Mouse (Mus musculus): ENCODE results near the gene Gm17416. TPM values are rescaled to one million over a fixed set of nuclear protein-coding genes. Genes with fewer than 3 reads are reported as not detected.

Gm17416 gene
- polyA plus RNA-seq (2012; ENCODE audit: insufficient read depth, insufficient read length, low replicate concordance, missing spikeins): not detected in 2 replicates

- TF ChIP-seq CTCF (IDR thresholded peaks at IDR 0.05; ENCODE audit: insufficient read depth, low read depth, low read length): no peak
- no peak for TF ChIP-seq POLR2A (IDR thresholded peaks at IDR 0.05; ENCODE audit: insufficient read depth, low read depth, low read length)
- WGBS: 80% methylated on average over 5 of the region's 5 CpGs
- Histone ChIP-seq H3K4me3 (ENCODE audit: insufficient read depth, low read depth, low read length) (no peak within 1 kb of the TSS), H3K4me1 (ENCODE audit: control insufficient read depth, insufficient read depth, low read length) (no peaks in the 10 kb centered on the region), H3K27ac (ENCODE audit: insufficient read depth, low read depth, low read length) (no peak within 1 kb of the TSS)
These were observed at the start of gene Gm17416 for GRCm38 (mm10) chr2:152569038-152569437. Gene Gm17416, plus strand, starts transcription at chr2:152569338.

- Histone ChIP-seq H3K4me1 (ENCODE audit: control insufficient read depth, insufficient read depth, low read length) (no peaks in the 10 kb centered on the region), H3K4me3 (ENCODE audit: insufficient read depth, low read depth, low read length) (no peak within 1 kb of the TSS), H3K27ac (ENCODE audit: insufficient read depth, low read depth, low read length) (no peak within 1 kb of the TSS)
- TF ChIP-seq CTCF (IDR thresholded peaks at IDR 0.05; ENCODE audit: insufficient read depth, low read depth, low read length): no peak
- no peak for TF ChIP-seq POLR2A (IDR thresholded peaks at IDR 0.05; ENCODE audit: insufficient read depth, low read depth, low read length)
- WGBS: 58% methylated on average over 13 of the region's 13 CpGs
These were observed 29.0 kb upstream of the Gm17416 start, which contains the start of gene Defb29 for GRCm38 (mm10) chr2:152539944-152540710. Gene Defb29, minus strand, starts transcription at chr2:152540098.

- WGBS: 86% methylated on average over 9 of the region's 9 CpGs
- no peaks in the 10 kb centered on the region for H3K4me1 ChIP-seq (ENCODE audit: control insufficient read depth, insufficient read depth, low read length)
These were observed 27.2 kb upstream of the Gm17416 start for GRCm38 (mm10) chr2:152541979-152542378.

GRCm38 (mm10) chr2:152542897-152543296 is 26.2 kb upstream of the Gm17416 start:
- Histone ChIP-seq H3K27ac (ENCODE audit: insufficient read depth, low read depth, low read length) (no peak overlapping the region), H3K4me1 (ENCODE audit: control insufficient read depth, insufficient read depth, low read length) (0 out of 2 replicates have a peak, but pooled peaks cover 2% of the 10 kb centered on the region), H3K4me3 (ENCODE audit: insufficient read depth, low read depth, low read length) (no peak overlapping the region)
- TF ChIP-seq CTCF (IDR thresholded peaks at IDR 0.05; ENCODE audit: insufficient read depth, low read depth, low read length) (no peak), POLR2A (IDR thresholded peaks at IDR 0.05; ENCODE audit: insufficient read depth, low read depth, low read length) (no peak)
- WGBS: 83% methylated on average over 2 of the region's 2 CpGs

More at GRCm38 (mm10) chr2:152541979-152542378, 27.2 kb upstream of the Gm17416 start:
- TF ChIP-seq POLR2A (IDR thresholded peaks at IDR 0.05; ENCODE audit: insufficient read depth, low read depth, low read length) (no peak), CTCF (IDR thresholded peaks at IDR 0.05; ENCODE audit: insufficient read depth, low read depth, low read length) (no peak)
- Histone ChIP-seq H3K27ac (ENCODE audit: insufficient read depth, low read depth, low read length) (no peak overlapping the region), H3K4me3 (ENCODE audit: insufficient read depth, low read depth, low read length) (no peak overlapping the region)

GRCm38 (mm10) chr2:152543478-152543877 is 25.7 kb upstream of the Gm17416 start:
- 71% methylated on average over 4 of the region's 4 CpGs for WGBS
- no peak for TF ChIP-seq CTCF (IDR thresholded peaks at IDR 0.05; ENCODE audit: insufficient read depth, low read depth, low read length)
- TF ChIP-seq POLR2A (IDR thresholded peaks at IDR 0.05; ENCODE audit: insufficient read depth, low read depth, low read length): no peak
- Histone ChIP-seq H3K4me3 (ENCODE audit: insufficient read depth, low read depth, low read length) (no peak overlapping the region), H3K4me1 (ENCODE audit: control insufficient read depth, insufficient read depth, low read length) (0 out of 2 replicates have a peak, but pooled peaks cover 2% of the 10 kb centered on the region), H3K27ac (ENCODE audit: insufficient read depth, low read depth, low read length) (no peak overlapping the region)

- 19% methylated on average over 4 of the region's 4 CpGs for WGBS
- TF ChIP-seq CTCF (IDR thresholded peaks at IDR 0.05; ENCODE audit: insufficient read depth, low read depth, low read length) (0 out of 2 replicates have a peak, but pooled peaks have one; percentile 11), POLR2A (IDR thresholded peaks at IDR 0.05; ENCODE audit: insufficient read depth, low read depth, low read length) (no peak)
- Histone ChIP-seq H3K4me3 (ENCODE audit: insufficient read depth, low read depth, low read length) (no peak overlapping the region), H3K4me1 (ENCODE audit: control insufficient read depth, insufficient read depth, low read length) (0 out of 2 replicates have a peak, but pooled peaks cover 2% of the 10 kb centered on the region), H3K27ac (ENCODE audit: insufficient read depth, low read depth, low read length) (no peak overlapping the region)
These were observed 24.4 kb upstream of the Gm17416 start for GRCm38 (mm10) chr2:152544691-152545090.

GRCm38 (mm10) chr2:152548124-152548523 is 21.0 kb upstream of the Gm17416 start:
- H3K27ac ChIP-seq (ENCODE audit: insufficient read depth, low read depth, low read length): no peak overlapping the region
- TF ChIP-seq POLR2A (IDR thresholded peaks at IDR 0.05; ENCODE audit: insufficient read depth, low read depth, low read length): no peak
- no peak for TF ChIP-seq CTCF (IDR thresholded peaks at IDR 0.05; ENCODE audit: insufficient read depth, low read depth, low read length)
- 83% methylated on average over 5 of the region's 5 CpGs for WGBS
- H3K4me3 ChIP-seq (ENCODE audit: insufficient read depth, low read depth, low read length): no peak overlapping the region
- H3K4me1 ChIP-seq (ENCODE audit: control insufficient read depth, insufficient read depth, low read length): 0 out of 2 replicates have a peak, but pooled peaks cover 2% of the 10 kb centered on the region

- TF ChIP-seq CTCF (IDR thresholded peaks at IDR 0.05; ENCODE audit: insufficient read depth, low read depth, low read length) (peak; percentile 84), POLR2A (IDR thresholded peaks at IDR 0.05; ENCODE audit: insufficient read depth, low read depth, low read length) (no peak)
- WGBS: 10% methylated on average over 16 of the region's 16 CpGs
- no peak overlapping the region for H3K4me3 ChIP-seq (ENCODE audit: insufficient read depth, low read depth, low read length)
These were observed 15.2 kb upstream of the Gm17416 start for GRCm38 (mm10) chr2:152553774-152554423.

GRCm38 (mm10) chr2:152556655-152557054 is 12.5 kb upstream of the Gm17416 start:
- Histone ChIP-seq H3K4me3 (ENCODE audit: insufficient read depth, low read depth, low read length) (no peak overlapping the region), H3K4me1 (ENCODE audit: control insufficient read depth, insufficient read depth, low read length) (no peaks in the 10 kb centered on the region), H3K27ac (ENCODE audit: insufficient read depth, low read depth, low read length) (no peak overlapping the region)
- TF ChIP-seq POLR2A (IDR thresholded peaks at IDR 0.05; ENCODE audit: insufficient read depth, low read depth, low read length) (no peak), CTCF (IDR thresholded peaks at IDR 0.05; ENCODE audit: insufficient read depth, low read depth, low read length) (no peak)
- WGBS: 89% methylated on average over 7 of the region's 7 CpGs

More at GRCm38 (mm10) chr2:152553774-152554423, 15.2 kb upstream of the Gm17416 start:
- Histone ChIP-seq H3K27ac (ENCODE audit: insufficient read depth, low read depth, low read length) (no peak overlapping the region), H3K4me1 (ENCODE audit: control insufficient read depth, insufficient read depth, low read length) (no peaks in the 10 kb centered on the region)
